Mouse (Mus musculus): ENCODE data around the gene Gatd1. TPM values are rescaled to one million over a fixed set of nuclear protein-coding genes. Genes with fewer than 3 reads are reported as not detected.
A peak's percentile ranks its signal among the peaks of the same experiment; 100 is the strongest.

Gene Gatd1
- total RNA-seq, 2 experiments from 2014 or later = 18.3 to 19.5 TPM

GRCm38 (mm10) chr7:141392552-141393222 is 21.2 kb downstream of the Gatd1 start:
- no peak for DNase-seq (ENCODE audit: low spot score in 2 of 2)

DNA sequence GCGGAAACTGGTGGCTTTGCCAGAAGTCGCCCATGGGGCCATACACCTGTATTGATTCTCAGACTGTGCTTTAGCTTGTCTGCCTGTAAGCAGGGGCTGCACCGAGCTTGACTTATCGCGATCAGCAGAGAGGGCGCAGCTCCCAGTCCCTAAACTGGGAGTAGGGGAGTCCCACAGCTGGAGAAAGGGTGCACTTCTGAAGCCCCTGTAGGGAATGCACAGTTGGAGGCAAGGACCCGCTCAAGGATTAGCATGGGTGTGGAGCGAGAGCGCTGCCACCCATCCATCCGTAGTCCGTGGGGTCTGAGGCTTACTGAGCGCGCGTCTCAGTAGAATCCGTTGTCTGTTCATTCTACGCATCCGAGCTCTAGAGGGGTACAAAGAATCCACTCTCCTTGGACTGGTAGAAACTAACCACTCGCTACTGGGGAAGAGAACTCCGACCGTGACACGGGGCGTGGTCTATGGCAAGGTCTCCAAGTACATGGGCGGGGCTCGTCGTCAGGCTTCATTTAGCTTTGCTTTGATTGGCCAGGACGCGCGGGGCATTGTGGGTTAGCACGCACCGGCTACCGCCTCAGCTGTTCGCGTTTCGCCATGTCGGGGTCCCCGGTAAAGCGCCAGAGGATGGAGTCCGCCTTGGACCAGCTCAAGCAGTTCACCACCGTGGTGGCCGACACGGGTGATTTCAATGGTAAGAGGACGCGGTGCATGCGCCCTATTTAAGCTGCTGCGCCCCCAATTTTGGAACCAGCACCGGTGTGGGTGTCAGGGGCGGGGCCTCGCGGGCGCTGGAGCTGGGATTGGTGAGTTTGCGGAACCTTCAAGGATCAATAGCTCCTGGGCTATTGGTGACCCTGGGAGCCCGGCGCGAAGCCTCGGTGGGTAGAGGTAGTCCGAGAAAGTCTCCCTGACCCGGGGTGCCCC is 22.0 kb downstream of the Gatd1 start, which contains the start of gene Taldo1:
Gene Taldo1, plus strand, starts transcription at position 575 of the 927 bp plus-strand sequence.
- DNase-seq (ENCODE audit: low spot score in 2 of 2) = peak; percentile 90 to 97

GRCm38 (mm10) chr7:141390326-141391259 is 23.3 kb downstream of the Gatd1 start:
- DNase-seq (ENCODE audit: low spot score in 2 of 2) = no peak

DNA sequence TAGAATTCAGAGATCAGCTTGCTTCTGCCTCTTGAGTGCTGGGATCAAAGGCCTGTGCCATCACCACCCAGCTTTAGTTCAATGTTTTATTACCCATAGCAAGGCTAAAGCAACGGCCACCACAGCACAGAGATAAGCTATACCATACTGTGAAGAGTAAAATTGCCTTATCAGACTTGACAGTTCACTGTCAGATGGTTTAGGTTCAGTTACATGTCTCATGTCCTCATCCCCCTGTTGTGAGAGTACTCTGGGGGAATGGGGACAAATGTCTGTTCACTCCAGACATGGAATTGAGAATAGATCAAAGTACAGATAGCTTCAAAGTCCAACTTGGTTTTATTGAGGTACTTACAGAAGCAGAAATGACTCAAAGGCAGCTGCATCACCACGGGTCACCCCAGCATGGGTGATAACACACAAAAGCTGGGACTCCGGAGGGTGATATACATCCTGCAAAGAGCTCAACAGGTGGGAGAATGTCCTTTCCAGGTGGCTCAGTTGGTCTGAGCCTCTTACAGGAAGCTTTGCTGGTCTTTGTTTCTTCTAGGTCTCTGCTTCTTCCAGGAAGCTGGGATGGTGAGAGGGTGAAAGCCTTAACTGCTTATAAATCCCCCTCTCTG is 25.3 kb downstream of the Gatd1 start:
- DNase-seq (ENCODE audit: low spot score in 2 of 2) = no peak

- DNase-seq (ENCODE audit: low spot score in 2 of 2) = no peak
These were observed 26.0 kb downstream of the Gatd1 start for GRCm38 (mm10) chr7:141387807-141388486.

- no peak for DNase-seq (ENCODE audit: low spot score in 2 of 2)
These were observed 32.7 kb downstream of the Gatd1 start for GRCm38 (mm10) chr7:141381068-141381835.

GRCm38 (mm10) chr7:141379584-141379983 is 34.4 kb downstream of the Gatd1 start:
- DNase-seq (ENCODE audit: low spot score in 2 of 2) = no peak

- no peak for DNase-seq (ENCODE audit: low spot score in 2 of 2)
These were observed 39.5 kb downstream of the Gatd1 start for GRCm38 (mm10) chr7:141374399-141374798.

DNA sequence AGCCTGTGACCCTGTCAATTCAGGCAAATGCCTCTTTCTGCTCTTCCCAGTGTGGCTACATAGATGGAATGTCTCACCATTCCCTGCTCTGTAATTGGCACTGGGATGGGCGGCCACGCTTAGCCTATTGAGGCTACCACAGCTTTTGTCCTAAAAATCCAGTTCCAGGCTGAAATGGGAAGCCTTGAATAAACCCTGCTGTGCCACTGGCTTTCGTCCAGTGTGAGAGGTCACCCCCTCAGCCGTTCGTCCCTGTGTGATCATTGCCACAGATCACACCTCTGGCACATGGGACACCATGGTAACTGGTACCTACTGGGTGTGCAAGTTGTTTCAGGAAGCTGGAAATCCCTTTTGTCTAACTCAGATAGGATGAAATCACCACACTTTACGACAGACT is 40.3 kb downstream of the Gatd1 start:
- no peak for DNase-seq (ENCODE audit: low spot score in 2 of 2)

DNA sequence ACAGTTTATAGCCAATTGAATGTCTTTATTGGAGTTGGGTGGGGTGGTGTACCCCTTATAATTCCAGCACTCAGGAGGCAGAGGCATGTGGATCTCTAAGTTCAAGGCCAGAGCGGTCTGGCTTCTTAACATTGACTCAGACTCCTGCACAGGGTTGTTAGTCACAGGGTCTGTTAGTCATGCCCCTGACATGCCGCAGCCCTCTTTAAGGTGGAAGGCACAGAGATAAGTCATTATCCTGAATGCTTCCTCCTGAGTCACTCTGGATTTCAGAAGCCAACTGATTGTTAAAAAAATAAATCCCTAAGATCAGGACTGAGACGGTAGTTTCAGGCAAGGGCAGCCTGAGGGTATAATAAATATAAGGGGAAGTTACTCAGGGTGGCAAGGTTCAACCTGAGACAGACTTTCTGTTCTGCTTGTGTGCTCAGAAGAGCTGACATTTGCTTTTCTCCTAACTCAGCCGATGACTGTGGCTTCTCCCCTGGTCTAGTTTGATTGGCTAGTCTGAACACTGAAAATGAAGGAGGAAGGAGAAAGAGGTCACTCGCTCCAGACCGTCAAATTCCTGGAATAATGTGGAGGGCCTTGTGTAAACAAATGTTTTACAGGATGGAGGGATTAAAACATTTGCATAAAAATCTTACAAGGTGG is 41.9 kb downstream of the Gatd1 start:
- no peak for DNase-seq (ENCODE audit: low spot score in 2 of 2)

DNA sequence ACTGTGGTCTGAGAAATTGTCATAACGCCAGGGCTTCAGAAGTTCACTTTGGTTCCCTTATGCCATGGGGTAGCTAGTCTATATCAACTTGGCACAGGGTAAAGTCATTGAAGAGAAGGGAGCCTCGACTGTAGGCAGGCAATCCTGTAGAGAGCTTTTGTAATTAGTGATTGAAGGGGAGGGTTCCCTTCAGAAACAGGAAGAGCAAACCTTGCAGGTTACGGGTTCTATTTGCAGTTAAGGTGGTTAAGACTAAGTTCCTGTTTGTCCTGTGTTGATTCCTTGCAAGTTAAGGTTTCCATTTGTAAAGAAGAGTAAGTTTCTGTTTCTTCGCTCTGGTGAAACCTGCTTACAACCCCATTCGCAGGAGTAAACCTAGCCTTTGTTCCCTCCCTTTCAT is 44.0 kb downstream of the Gatd1 start:
- no peak for DNase-seq (ENCODE audit: low spot score in 2 of 2)

DNA sequence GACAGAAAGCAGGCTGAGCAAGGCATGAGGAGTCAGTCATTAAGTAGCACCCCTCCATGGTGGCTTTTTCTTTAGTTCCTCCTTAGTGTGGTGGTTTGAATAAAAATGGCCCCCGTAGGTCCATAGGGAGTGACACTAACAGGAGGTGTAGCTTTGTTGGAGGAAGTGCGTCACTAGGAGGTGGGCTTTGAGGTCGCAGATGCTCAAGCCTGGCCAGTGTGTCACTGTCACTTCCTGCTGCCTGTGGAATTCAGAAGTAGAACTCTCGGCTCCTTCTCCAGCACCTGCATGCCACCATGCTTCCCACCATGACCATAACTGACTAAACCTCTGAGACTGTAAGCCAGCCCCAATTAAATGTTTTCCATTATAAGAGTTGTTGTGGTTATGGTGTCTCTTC is 46.6 kb downstream of the Gatd1 start:
- DNase-seq (ENCODE audit: low spot score in 2 of 2) = no peak

DNA sequence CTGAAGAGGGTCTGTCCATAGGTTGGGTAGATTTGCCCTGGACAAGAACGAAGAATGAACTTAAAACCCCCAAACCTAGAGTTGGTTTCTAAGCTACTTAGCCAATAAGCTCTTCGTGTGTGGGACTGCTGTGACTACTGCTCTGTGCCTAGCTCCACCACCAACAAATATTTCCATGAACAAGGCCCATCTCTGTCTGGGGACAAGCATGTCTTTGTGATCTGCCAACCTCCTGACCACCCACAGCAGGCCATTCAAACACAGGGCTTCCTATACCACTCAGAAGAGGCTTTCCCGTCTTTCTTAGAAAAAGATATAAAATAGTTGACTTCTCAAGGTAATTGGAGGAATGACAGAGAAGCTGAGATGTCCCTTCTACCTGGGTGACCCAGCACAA is 48.9 kb downstream of the Gatd1 start:
- no peak for DNase-seq (ENCODE audit: low spot score in 2 of 2)

GRCm38 (mm10) chr7:141364349-141365048 is 49.4 kb downstream of the Gatd1 start:
- no peak for DNase-seq (ENCODE audit: low spot score in 2 of 2)

GRCm38 (mm10) chr7:141363752-141364125 is 50.2 kb downstream of the Gatd1 start:
- DNase-seq (ENCODE audit: low spot score in 2 of 2) = no peak

DNA sequence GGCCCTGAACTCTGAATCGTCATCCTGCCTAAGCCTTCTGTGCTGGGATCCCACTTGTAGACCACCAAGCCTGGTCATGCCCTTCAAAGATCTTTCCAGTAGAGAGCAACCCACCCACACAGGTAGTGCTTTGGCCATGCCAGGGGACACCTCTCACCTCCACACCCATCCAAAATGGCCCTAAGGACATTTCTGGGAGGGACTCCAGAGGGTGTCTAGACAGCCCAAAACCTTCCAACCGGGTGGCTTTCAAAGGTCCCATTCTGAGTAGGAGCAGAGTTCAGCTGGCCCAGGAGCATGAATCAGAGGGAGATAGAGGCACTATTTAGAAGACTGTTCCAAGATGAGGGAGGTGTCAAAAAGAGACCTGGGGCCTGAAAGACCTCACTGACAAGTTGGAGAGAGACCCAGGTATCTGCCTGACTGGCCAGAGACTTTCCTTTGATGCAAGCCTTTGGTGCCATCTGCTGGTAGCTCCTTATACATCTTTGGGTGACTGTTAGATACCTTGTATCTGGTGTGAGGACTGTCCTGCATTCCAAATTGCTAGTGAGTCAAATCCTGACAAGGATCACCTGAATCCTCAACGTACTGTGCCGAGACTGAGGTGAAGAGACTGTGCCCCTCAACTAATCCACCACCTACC is 50.7 kb downstream of the Gatd1 start:
- DNase-seq (ENCODE audit: low spot score in 2 of 2) = peak in 1 of 2 experiments; percentile 47

DNA sequence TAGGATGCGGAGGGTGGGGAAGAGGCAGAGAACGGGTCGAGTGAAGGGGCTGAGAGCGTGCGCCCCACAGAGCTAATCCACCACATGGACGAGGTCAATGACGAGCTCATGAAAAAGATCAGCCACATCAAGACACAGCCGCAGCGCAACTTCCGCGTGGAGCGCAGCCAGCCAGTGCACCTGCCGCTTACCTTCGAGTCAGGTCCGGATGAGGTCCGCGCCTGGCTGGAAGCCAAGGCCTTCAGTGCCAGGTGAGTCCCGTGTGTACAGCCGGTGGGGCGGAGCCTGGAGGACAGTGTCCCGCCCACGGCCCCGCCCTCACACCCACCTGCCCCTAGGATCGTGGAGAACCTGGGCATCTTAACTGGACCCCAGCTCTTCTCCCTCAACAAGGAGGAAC is 52.4 kb downstream of the Gatd1 start:
- DNase-seq (ENCODE audit: low spot score in 2 of 2) = no peak

Data from gastrocnemius, postnatal 4 days (tissue).